Mouse (Mus musculus) frontal cortex, postnatal 10 days (tissue): ENCODE results near the gene Tsga10ip.

Experiments
- DNase-seq, 2 experiments: peaks; one replicate each; pipeline ENCODE4 v3.0.0; 2022; ENCODE audit warnings: low spot score in 2 of 2, mixed read lengths in 1 of 2

Gene Tsga10ip

DNA sequence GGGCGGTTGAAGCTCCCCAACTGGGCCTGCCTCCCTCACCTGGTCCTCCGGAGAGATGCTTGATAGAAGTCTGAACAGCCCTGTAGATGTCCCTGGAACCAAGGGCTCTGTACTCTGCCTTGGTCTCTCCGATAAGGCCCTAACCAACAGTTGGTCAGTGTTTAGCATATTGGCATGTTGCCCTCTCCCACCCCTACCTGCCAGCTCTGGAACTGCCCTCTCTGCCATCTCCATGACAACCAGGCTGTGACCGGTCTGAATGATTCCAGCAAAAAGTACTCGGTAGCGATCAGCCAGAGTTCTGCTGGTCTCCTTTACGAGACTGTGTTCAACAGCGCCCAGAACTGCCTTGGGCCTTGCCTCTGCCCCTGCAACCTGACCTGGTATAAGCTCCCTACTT, at the start of gene Tsga10ip:
Gene Tsga10ip, minus strand, starts transcription at position 234 of the 400 bp plus-strand sequence.
- DNase-seq = no peak

GRCm38 (mm10) chr19:5451766-5452165, 49.4 kb upstream of the Tsga10ip start:
- no peak for DNase-seq

- no peak for DNase-seq
These were observed 47.3 kb upstream of the Tsga10ip start for GRCm38 (mm10) chr19:5449673-5450072.

- DNase-seq = no peak
These were observed 46.2 kb upstream of the Tsga10ip start for GRCm38 (mm10) chr19:5448354-5449150.

- DNase-seq = peak in 1 of 2 experiments; percentile 63
These were observed 45.4 kb upstream of the Tsga10ip start, which contains the start of gene Fosl1 for GRCm38 (mm10) chr19:5447515-5448353. Gene Fosl1 (plus strand): TSS chr19:5447547.

- no peak for DNase-seq
These were observed 43.4 kb upstream of the Tsga10ip start for GRCm38 (mm10) chr19:5445747-5446146.

DNA sequence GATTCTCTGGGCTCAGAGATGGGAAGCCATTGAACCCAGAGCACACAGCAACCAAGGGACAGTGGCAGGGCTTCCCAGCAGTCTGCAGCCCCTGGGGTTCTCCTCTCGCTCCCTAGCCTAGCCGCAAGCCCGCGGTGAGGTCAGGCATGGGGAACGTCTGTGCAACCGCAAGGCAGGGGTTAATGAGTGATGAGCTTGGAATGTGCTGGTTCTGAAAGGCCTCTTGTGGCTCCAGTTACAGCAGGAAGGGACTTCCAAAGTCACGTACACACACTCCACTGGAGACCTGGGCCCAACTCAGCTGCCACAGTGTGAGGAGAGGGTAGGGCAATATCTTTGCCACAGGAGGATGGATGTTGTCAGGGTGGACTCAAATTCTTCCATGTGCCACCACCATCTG, 42.6 kb upstream of the Tsga10ip start:
- DNase-seq = no peak

DNA sequence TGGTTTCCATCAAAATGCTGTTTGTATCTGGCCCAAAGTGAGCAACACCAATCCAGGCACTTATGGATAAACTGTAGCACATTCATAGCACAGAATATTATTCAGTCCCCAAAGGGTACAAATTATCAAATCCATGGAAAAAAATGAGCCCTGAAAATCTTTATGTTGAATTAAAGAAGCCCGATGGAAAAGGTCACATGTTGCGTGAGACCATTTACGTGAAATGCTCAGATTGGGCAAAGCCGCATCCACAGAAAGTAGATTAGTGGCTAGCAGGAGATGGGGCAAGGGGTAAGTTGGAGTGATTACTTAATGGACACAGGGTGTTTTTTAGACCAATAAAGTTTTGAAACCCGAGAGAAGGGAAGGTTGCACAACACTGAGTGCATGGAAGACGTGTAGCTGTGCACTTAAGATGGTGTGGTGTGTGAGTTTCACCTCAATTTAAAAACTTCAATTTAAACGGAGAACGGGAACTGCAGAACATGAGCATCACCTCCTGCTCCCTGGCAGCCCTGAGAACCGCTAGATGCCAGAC, 42.1 kb upstream of the Tsga10ip start:
- no peak for DNase-seq

DNA sequence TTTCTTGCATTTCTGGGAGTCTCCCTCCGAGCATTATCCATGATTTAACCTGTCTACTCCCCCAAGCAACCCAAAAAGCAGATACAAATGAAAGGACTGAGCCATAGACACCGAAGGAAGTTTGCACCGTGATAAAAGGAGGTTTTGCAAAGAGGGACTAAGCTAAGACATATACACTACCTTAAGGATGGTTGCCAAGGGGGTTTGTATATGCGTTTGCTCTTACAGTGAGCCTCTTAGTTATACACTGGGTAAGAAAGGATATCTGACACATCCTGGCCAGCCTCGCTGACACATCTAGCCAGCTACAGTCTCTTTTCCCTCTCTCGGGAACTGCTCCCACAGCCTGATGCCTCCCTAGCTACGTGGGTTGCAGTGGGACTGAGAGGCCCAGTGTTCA, 31.6 kb upstream of the Tsga10ip start:
- no peak for DNase-seq

DNA sequence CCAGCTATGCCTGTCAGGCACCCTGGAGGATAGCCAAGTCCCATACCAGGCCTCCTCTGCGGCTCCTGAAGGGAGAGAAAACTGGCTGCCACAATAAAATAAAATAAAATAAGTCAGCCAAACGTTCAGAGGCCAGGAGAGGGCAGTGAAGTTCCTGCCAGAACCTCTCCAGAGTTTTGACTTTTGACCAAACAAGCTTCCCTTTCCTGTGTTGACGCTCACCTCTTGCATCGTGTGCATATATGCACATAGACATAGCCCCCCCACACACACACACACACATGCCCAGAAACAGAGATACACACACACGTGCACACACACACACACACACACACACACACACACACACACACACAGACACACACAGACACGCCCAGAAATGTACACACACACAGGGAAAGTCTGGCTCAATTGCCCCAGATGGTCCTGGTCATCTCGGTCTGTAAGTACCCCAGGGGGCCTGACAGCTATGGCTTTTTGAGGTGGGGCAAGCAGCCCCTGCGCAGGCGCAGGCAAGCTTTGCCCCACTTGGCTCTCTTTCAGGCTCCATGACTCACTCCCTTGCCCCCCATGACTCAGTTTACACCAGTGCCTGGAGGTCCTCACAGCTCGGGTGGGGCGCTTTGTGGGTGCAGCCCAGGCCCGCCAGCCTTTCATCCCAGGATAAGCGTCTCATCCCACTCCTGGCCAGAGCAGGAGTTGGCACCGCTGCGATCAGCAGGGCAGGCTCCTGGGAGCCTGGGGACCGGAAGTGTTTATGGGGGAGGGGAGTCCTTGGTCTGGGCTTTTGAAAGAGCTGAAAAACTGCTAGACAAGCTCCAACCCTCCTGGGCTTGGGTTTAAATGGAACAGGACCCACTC, 30.9 kb upstream of the Tsga10ip start:
- no peak for DNase-seq

DNA sequence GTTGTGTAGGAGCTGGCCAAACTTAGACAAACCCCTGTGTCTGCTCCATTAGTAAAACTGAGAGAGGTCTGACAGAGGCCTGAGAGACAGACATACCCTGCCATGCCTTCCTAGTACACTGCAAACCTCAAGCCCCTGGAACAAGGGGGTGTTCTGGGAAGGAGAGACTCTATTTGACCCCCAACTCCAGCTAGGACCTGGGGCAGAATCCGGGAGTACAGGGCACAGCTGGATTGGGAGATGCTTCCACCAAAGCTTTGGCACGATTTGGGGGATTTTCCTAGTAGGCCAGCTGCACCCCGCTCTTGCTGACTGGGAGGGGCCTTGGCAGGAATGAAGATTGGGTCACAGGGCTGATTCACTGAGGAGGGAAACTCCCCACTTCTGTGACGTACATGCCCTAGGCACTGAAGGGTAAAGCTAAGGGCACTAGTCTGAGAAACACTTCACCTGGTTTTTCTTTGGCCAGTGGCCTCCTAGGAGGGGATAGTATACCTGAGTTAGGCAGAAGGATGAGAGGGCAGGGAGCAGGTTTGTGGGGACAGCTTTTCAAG, 29.7 kb upstream of the Tsga10ip start:
- DNase-seq = no peak

GRCm38 (mm10) chr19:5430408-5430807, 28.1 kb upstream of the Tsga10ip start:
- DNase-seq = no peak

DNA sequence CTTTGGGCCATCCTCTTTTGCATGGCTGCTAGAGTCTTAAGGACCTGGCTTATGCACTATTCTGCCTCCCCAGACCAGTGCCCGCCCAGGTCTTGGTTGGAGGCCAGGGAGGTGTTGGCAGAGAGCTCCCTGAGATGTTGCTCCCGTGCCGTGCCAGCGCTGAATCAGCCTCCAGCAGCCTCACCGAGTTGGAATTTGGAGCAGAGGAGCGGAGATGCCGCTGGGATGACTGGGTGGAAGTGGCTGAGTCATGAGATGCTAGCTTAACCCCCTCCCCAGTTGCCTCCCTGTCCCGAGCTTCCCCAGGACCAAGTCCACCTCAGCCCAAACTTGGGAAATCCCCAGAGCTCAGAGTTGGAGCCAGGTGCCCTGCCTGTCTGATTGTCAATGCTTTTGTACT, 27.5 kb upstream of the Tsga10ip start:
- no peak for DNase-seq

GRCm38 (mm10) chr19:5429219-5429618, 26.9 kb upstream of the Tsga10ip start:
- DNase-seq = no peak

DNA sequence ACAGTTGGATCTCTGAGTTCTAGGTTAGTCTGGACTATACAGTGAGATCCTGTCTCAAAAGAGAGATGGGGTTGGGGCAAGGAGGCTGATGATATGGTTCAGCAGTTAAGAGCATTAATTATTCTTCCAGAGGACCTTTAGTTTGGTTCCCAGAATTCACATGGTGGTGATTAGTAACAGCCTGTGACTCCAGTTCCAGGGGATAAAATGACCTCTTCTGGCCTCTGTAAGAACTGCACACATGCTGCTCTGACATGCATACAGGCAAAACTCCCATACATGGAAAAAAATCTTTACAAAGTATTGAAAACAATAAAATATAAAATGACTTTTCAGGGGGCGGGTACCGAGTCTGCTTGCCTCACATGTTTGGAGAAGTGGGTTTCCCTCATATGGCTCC, 25.8 kb upstream of the Tsga10ip start:
- no peak for DNase-seq

- no peak for DNase-seq
These were observed 24.4 kb upstream of the Tsga10ip start for GRCm38 (mm10) chr19:5426640-5427290.

DNA sequence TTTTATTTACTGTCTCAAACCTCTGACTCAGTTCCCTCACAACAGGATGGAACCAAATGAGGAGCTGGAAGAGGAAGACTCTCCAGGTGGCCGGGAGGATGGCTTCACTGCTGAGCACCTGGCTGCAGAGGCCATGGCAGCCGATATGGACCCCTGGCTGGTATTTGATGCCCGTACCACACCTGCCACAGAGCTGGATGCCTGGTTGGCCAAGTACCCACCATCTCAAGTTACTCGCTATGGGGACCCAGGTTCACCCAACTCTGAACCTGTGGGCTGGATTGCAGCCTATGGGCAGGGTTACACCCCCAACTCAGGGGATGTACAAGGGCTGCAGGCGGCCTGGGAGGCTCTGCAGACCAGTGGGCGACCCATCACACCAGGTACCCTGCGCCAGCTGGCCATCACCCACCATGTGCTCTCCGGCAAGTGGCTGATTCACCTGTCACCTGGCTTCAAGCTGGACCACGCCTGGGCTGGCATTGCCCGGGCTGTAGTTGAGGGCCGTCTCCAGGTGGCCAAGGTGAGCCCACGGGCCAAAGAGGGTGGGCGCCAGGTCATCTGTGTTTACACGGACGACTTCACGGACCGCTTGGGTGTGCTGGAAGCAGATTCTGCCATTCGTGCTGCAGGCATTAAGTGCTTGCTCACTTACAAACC, 23.7 kb upstream of the Tsga10ip start:
- DNase-seq = peak in 1 of 2 experiments; percentile 24

- DNase-seq = peak; percentile 76 to 92
These were observed 22.7 kb upstream of the Tsga10ip start, which contains the start of the genes Drap1 and AI837181 for GRCm38 (mm10) chr19:5424782-5425741. Gene Drap1 (minus strand): TSS chr19:5424979. Gene AI837181 (plus strand): TSS chr19:5425144.
